Mouse (Mus musculus): Measurements from ENCODE around the gene Atp5mpl.

DNA sequence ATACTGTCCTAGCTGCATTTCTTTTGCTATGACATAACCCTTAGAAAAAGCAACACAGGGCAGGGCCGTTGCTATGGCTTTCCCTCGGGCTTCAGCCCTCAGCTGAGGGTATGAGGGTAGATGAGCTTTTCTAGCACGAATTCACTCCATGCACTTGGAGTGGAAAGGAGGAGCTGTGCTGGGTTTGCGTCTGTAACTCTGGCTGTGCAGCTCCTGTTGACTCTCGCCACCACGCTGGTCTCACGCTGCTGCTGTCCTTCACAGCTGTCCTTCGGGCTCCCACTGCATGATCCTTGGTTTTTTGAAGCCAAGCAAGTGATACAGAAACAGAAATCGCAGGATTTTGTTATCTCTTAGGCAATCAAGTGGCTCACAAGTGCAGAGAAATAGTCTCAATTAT, 20.0 kb upstream of the Atp5mpl start:
- TF ChIP-seq CTCF (IDR thresholded peaks at IDR 0.05; ENCODE audit: low read depth) (no peak), EP300 (IDR thresholded peaks at IDR 0.05; ENCODE audit: low read depth) (no peak)
